Mouse (Mus musculus) gastrocnemius, adult 18-20 months (tissue): Measurements from ENCODE around the gene Map3k6. TPM values are rescaled to one million over a fixed set of nuclear protein-coding genes. Genes with fewer than 3 reads are reported as not detected.

Source experiments
- DNase-seq: peaks from one replicate; pipeline ENCODE4 v3.0.0; 2021; ENCODE audit warnings: low spot score
- microRNA-seq: library from miRNA; unstranded; fragments of <30 nt; microRNA quantifications from one replicate; pipeline ENCODE4 v1.2.0, GENCODE M21; 2021
- total RNA-seq, 2 experiments: library from RNA; stranded (reverse); gene quantifications; 2 replicates each; pipeline ENCODE4 v1.2.3; 2021

Map3k6 gene
- total RNA-seq, 2 experiments from 2014 or later: 8.8 to 11.4 TPM

DNA sequence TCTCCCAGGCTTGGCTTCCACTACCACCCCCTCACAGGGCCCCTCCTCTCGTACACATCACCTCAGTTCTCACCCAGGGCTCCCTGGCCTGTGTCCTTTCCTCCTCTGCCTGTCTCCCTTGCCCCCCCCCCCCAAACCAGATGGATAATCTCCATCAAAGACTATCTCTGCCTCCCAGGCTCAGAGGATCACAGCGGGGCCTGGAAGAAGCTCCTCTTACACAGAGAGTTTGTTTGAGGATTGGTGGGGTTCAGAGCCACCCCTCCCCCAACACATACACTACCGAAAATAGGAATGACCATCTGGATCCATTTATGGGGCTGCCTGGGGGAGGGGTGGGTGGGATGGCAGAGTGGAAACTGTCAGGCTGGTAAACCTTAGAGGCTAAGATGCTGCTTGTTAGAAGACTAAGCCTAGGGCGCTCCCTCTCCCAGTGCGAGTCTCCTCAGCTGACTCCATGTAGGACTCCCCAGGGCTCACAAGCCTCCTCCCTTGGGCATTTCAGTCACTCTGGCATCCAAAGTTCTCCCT lies 41.4 kb downstream of the Map3k6 start:
- DNase-seq: no peak

DNA sequence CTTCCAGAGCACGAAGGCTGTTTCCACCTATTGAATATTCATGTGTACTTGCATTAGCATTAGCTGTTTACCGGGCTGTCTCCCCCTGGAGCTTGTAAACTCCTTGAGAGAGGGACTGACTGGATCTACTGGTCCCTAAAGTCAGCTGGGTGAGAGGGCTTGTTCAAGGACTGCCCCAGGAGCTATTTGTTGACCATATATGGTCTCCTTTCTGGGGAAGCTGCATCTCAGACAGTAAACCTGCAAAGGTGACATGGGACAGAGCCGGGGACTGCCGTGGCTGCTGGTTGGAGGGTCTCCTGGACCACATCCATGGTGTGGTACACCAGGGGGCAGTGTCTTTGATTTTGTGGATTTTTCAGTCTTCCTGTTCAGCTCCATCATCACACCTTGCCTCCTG lies 42.0 kb downstream of the Map3k6 start:
- no peak for DNase-seq

DNA sequence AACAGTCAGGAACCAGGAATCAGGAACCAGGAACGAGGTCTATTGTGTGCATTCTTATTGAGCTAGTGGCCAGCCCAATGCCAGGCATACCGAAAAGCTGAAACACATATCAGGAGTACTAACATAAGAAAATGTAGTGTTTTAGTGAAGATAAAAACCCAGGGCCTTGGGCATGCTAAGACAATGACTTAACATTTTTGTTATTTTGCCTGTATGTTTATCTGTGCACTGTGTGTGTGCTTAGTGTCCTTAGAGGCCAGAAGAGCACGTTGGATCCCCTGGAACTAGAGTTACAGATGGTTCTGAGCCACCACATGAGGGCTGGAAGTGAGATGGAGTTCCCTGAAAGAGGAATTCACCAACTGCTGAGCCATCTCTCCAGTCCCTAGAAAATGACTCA lies 44.7 kb downstream of the Map3k6 start:
- DNase-seq: no peak

DNA sequence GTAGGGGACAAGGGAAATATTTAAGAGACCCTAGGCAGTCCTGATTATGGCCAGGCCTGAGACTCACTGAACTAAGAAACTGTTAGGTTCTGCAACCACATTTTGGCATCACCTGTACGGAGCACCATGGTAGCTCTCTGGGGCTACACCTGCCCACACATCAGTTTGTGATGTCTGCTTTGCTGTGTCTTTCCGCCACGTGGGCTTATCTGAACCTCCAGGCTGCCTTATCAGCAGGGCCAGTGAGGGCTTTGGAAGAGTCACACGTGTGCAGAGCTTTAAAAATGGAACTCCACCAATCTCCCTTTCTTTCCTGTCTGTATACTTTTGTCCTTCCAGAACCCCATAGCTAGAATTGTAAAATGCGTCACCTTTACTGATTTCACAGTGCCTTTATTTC lies 45.3 kb downstream of the Map3k6 start:
- DNase-seq: no peak

DNA sequence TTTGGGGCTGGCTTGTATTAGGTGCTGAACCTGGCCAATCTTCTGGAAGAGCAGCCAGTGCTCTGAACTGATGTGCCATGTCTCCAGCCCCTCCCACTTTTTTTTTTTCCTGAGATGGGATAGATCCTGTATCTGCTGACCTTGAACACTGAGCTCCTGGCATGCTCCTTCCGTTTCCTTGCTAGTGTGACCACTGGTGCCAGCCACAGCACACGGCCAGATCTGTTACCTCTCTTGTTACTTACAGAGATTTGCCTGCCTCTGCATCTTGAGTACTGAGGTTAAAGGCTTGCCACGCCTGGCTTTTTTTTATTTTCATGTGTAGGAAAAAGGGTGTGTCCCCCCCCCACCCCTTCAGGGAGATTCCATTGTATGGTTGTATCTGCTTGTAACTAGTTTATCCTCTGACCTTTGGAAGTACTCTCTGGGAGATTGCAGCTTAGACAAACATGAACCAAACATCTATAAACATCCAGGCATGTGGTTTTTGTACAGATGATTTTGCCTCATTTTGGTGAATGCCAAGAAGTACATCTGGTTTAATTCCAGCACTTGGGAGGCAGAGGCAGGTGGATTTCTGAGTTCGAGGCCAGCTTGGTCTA lies 46.0 kb downstream of the Map3k6 start:
- no peak for DNase-seq

DNA sequence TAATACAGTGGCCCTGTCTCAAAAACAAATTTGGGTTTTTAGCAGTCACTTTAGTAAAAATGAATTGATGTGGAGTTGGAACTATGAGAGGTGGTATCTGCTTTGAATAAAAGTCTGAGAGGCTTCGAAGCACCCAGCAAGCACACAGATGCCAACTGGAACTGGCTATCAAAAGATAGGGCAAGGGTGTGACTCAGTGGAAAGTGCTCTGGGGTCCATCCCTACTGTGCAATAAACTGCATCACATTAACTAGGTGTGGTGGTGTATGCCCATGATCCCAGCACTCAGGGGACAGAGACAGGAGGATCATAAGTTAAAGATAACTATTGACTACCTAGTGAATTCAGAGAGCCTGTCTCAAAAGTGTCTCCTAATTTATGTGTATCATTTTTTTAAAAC lies 50.6 kb downstream of the Map3k6 start:
- no peak for DNase-seq

DNA sequence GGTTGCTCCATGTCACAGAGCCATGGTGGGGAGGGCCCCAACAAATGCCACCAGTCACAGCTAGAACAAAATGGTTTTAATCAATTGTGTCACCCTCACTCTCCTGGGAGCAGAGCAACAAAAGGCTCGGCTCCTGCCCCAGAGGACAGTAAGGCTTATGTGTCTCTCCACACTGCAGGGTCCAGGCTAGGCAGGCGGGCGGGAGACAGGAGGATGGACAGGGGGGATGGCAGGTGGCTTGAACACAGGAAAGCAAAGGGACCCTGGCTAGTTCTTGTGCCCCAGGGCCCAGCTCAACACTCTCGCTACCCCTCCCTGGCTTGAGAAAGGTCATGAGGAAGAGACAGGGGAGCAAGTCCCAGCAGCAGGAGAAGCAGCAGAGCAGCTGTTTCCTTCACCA lies 51.8 kb downstream of the Map3k6 start:
- no peak for DNase-seq

DNA sequence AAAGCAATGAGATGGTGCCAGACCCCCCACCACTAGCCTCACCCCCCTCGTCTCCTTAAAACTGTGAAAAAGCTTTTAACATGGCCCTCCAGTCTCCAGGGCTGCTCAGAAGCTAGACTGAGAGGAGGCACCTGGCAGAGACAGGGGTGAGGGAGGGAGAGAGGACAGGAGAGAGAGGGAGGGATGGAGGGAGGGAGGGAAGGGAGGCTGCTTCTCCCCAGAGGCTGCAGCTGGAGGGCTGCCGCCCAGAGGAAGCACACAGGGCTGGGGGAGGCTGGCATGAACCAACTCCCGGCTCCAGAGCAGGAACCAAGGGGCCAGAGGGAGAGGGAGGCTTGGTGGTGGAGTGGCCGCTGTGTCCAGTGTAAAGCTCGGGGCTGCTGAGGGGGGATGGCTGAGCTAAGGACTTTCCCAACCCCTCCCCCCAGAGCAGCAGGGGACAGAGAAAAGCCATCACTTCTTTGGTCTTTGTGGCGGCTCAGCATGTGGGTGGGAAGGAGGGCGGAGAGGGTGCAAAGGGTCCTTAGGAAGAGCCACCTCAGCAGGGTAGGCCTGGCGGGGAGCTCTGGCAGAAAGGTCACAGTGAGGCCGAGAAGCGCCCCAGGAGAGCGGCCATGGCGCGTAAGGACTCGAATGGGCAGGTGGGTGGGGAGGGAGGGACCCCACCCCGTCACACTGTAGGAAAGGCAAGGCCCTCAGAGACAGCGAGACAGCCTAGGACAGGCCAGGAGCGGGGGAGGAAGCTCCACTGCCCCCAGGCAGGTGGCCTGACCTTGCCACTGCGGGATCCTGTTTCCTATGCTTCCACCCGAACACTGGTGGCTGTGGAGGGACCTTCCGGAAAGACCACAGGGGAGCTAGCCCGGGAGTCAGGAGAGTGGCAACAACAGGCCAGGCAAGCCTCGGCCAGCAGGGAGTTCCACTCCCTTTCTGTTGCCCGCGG lies 52.6 kb downstream of the Map3k6 start:
- no peak for DNase-seq

DNA sequence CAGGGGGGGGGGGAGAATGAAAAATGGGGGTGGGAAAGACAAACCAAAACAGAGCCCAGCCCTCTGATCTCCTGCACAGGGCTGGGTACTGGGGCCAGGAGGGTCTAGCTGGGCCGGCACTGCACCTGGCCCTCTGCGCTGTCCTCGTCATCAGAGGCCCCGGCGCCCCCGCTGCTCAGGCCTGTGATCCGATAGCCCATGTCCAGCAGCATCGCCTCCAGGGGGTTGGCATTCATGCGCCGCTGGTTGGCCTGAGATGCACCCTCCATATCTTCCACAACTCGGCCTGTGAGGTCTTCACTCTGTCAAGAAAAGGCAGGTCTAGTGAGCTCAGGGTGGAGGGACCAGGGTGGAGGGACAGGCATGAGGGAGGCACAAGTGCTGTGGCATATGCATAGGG lies 53.5 kb downstream of the Map3k6 start:
- DNase-seq: no peak

DNA sequence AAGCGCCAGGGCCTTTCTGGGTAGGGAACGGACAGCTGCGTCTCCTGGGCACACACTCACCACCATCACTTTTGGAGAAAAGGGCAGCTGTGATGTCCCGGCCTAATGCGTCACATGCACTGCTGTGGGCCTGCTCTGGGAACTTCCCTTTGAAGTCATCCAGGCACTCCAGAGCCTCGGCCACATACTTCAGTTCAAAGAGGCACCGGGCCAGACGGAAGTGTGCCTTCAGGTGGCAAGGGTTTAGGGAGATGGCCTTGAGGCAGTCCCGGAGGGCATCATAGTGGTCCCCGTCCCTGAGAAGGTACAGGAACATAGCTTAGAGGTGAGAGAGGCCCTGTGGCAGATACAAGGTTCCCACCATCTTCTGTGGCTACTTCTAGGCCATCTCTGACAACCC lies 56.7 kb downstream of the Map3k6 start:
- DNase-seq: no peak

DNA sequence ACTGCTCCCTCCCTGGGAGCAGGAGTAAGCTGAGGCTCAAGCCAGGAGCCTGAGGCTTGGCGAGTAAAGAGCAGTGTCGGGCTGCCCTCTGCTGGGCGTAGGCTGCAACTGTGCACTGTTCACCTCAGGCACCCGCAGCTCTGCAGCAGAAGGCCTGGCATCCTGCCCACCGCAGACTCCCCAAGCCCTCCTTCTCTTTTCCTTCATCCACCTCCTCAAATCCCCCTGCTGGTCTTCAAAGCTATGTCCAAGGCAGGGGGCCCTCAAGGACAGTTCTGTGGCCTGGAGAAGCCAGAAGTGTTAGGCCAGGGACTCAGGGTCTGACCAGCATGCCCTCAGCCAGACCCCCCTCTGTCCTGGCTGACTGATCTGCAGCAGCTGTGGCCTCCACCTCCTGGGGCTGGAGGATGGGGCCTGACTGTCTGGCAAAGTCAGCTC lies 57.2 kb downstream of the Map3k6 start:
- peak; percentile 78 for DNase-seq

DNA sequence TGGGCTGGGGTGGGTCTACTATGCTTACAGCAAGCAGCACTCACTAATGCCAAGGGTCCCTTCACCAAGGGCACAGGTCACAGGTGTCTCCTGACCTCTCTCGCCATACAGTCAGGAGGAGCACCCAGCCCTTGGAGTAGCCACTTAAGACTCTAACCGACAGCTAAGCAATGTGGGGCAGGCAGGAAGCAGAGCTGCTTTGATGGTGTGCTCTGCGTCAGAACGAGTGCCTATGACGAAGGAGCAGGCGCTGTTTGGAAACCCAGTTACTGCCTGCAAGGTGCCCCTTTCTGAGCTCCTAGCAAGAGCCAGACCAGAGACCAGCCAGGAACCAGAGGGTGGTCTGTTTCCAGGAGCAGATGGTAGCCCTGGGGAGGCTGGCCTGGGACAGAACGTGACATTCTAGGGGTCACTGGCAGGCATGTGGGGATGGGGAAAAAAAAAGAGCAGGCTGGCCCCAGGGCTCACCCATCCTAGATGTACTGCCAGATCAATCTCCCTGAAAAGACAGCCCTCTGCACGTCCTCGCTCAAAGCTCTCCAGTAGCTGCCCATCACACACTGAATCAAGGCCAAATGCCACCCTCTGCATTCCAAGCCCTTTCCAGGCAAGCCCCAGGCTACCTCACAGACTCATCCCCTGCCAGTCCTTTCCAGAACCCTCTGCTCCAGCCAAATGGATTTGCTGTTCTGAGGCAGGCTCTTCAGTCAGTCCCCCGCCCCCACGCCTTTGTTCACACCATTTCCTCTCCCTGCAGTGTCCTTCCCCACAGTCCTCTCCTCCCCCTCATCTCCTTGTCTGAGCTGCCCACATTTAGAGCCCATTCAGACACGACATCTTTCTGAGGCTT lies 58.1 kb downstream of the Map3k6 start:
- DNase-seq: no peak

DNA sequence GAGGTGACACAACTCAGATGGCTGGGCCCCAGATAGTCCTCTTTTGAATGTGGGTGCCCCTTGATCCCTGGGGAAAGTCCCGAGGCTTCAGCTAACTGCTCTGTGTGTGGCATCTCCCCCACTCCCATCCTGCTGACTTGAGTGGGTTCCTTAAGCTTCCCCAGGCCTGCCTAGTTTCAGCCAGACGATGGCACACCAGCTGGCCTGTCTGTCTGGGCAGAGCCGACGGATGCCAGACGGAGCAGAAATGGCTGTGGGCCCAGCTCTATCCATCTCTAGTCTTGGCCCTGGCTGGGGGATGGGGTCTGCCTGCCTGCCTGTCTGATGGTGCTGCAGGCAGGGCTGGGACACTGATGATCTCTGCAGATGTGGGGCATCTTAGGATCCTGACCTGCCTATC lies 59.1 kb downstream of the Map3k6 start:
- no peak for DNase-seq

DNA sequence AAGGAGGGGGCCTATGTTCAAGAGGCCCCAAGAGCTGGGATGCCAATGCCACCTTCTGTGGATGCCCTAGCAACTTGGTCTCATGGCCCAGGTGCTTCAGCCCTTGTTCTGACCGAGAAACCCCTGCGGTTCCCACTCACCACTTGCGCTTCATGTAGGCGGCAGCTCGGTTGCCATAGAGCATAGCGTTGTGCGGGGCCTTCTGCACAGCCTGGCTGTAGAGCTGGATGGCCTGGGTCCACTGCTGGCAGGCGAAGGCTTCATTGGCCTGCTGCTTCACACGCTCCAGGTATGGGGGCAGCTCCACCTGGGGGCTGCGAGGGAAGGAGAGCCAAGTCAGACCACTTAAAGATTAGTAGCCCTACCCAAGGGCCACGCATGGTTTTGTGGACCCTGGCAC lies 59.8 kb downstream of the Map3k6 start:
- DNase-seq: no peak

DNA sequence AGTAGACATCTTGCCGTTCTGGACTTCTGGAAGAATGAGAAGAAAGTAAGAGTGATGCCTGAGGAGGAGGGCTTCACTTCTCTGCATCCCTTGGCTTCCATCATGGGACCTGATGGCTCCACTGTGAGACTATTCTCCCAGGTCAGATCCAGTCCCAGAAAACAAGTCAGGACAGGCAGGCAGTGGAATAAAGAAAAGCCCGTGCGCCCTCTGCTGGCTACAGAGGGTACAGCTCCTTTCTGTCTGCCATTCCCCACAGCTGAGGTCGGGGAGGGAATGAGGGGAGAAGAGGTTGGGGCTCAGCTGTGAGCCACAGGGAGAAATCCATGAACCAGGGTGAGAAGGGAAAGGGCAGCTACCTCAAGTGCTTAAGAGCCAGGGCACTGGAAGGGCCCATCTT lies 61.2 kb downstream of the Map3k6 start:
- DNase-seq: peak; percentile 69

Small RNAs within 50 kb of the gene (microRNA-seq; reads per million reads assigned to microRNA genes)
- not detected for gene Mir7017

Other genes starting within 250 kb of the Map3k6 start
- gene Ahdc1, start 229.6 kb upstream of the Map3k6 start, total RNA-seq: 10 to 100 TPM; 40.6 to 41.6 TPM
- gene Wasf2, start 110.3 kb upstream of the Map3k6 start, total RNA-seq: 10 to 100 TPM; 29.1 to 33.3 TPM
- gene Cd164l2, start 28.7 kb upstream of the Map3k6 start, total RNA-seq: not detected
- not detected for gene Gpr3, start 28.3 kb upstream of the Map3k6 start, total RNA-seq
- gene Sytl1, start 22.3 kb downstream of the Map3k6 start, total RNA-seq: under 1 TPM; 0.12 to 0.14 TPM
- 10 to 100 TPM; 26.8 to 26.9 TPM for gene Tmem222, start 37.0 kb downstream of the Map3k6 start, total RNA-seq
- 100 to 1,000 TPM in 1 of 2 experiments, 10 to 100 TPM in 1; 99.6 to 102 TPM for gene Wdtc1, start 112.7 kb downstream of the Map3k6 start, total RNA-seq
- gene Slc9a1, start 128.9 kb downstream of the Map3k6 start, total RNA-seq: 10 to 100 TPM; 10.0 to 11.4 TPM
- gene Tent5b, start 239.3 kb downstream of the Map3k6 start, total RNA-seq: 1 to 10 TPM; 1.1 to 2.2 TPM